ENCODE assay signal across 9 mouse cellular contexts in genomic region chr17:56010681-56011080, GRCm38 (mm10). TPM values are rescaled to one million over a fixed set of nuclear protein-coding genes. Genes with fewer than 3 reads are reported as not detected.
DNase-seq lines count a peak whose midpoint lies in the region; ATAC-seq and TF ChIP-seq lines count a peak whose summit lies in the region.
"Had no signal": no experiment of that assay in that cellular context is flagged by ENCODE, and none has a peak within 500 bp of the region (broad histone marks: within the 10 kb centered on the region; RNA-seq: fewer than 3 reads in every experiment).

No protein-coding gene starts in this region.

- H3K27me3 ChIP-seq in intestine, embryonic 15.5 days (replicated peaks): no peaks in the 10 kb centered on the region
- no peaks in the 10 kb centered on the region for H3K27me3 ChIP-seq in limb, embryonic 14.5 days (ENCODE audit: control insufficient read depth, insufficient read depth, low read length)
- H3K27me3 ChIP-seq in midbrain, embryonic 15.5 days (replicated peaks): no peaks in the 10 kb centered on the region
- H3K27me3 ChIP-seq: Patski had no signal

- 7% methylated on average over 9 of the region's 9 CpGs for WGBS in intestine, embryonic 15.5 days
- 10% methylated on average over 9 of the region's 9 CpGs for WGBS in limb, embryonic 14.5 days
- WGBS in midbrain, embryonic 15.5 days: 4% methylated on average over 9 of the region's 9 CpGs

- no peaks in the 10 kb centered on the region for H3K9me3 ChIP-seq in intestine, embryonic 15.5 days
- H3K9me3 ChIP-seq in limb, embryonic 14.5 days (ENCODE audit: control insufficient read depth, low read length): no peaks in the 10 kb centered on the region
- H3K9me3 ChIP-seq in midbrain, embryonic 15.5 days: no peaks in the 10 kb centered on the region

- H3K9ac ChIP-seq in intestine, embryonic 15.5 days: peak overlapping the region; percentile 83; the same call in 1 of the 2 replicates
- no peak overlapping the region for H3K9ac ChIP-seq in limb, embryonic 14.5 days (ENCODE audit: low read depth, low read length, severe bottlenecking)
- peak overlapping the region; percentile 84 for H3K9ac ChIP-seq in midbrain, embryonic 15.5 days

- ATAC-seq in intestine, embryonic 15.5 days: no peak
- no peak for ATAC-seq in limb, embryonic 14.5 days (ENCODE audit: low FRiP score, low read depth)
- no peak for ATAC-seq in midbrain, embryonic 15.5 days (replicated peaks)
- ATAC-seq: Patski had no signal

- peak; percentile 96 for DNase-seq in heart, adult 11 months
- no peak for DNase-seq in heart, postnatal 25 days (ENCODE audit: low spot score)
- peak; percentile 84 to 92 for DNase-seq in cerebellum, postnatal 14 days
- DNase-seq in gastrocnemius, postnatal 10 days: peak; percentile 88
- no peak for DNase-seq in limb, embryonic 14.5 days (ENCODE audit: low spot score)
- peak; percentile 82 to 97 for DNase-seq in spleen, postnatal 4 days (ENCODE audit: low spot score in 2 of 2)

- peak overlapping the region; percentile 94 for H3K4me2 ChIP-seq in intestine, embryonic 15.5 days (replicated peaks)
- H3K4me2 ChIP-seq in limb, embryonic 14.5 days (replicated peaks; ENCODE audit: low read depth, low read length, severe bottlenecking): peak overlapping the region; percentile 100
- peak overlapping the region; percentile 96 for H3K4me2 ChIP-seq in midbrain, embryonic 15.5 days

- intact Hi-C loops in heart, postnatal 25 days (cut with DNase I): loop anchor here (1.0 to 2.0 kb wide), 3 partner anchors 25 to 52 kb away; no protein-coding TSS in a partner anchor

- no peak for TF ChIP-seq POLR2A in limb, embryonic 14.5 days (IDR thresholded peaks at IDR 0.05; ENCODE audit: borderline replicate concordance, extremely low read depth, insufficient read depth, insufficient read length)

- peak overlapping the region; percentile 96; the same call in 1 of the 2 replicates for H3K4me3 ChIP-seq in intestine, embryonic 15.5 days (replicated peaks)
- no peak overlapping the region for H3K4me3 ChIP-seq in limb, embryonic 14.5 days (replicated peaks; ENCODE audit: low read length)
- peak overlapping the region; percentile 71 for H3K4me3 ChIP-seq in midbrain, embryonic 15.5 days

- H3K4me1 ChIP-seq in intestine, embryonic 15.5 days (replicated peaks): peaks cover 22% of the 10 kb centered on the region
- peaks cover 14% of the 10 kb centered on the region for H3K4me1 ChIP-seq in limb, embryonic 14.5 days (ENCODE audit: control insufficient read depth, insufficient read depth, low read length)
- H3K4me1 ChIP-seq in midbrain, embryonic 15.5 days: peaks cover 33% of the 10 kb centered on the region

- H3K27ac ChIP-seq in intestine, embryonic 15.5 days: no peak overlapping the region
- no peak overlapping the region for H3K27ac ChIP-seq in limb, embryonic 14.5 days (replicated peaks; ENCODE audit: low read depth, low read length)
- no peak overlapping the region for H3K27ac ChIP-seq in midbrain, embryonic 15.5 days

- H3K36me3 ChIP-seq in intestine, embryonic 15.5 days: peaks cover 17% of the 10 kb centered on the region
- H3K36me3 ChIP-seq in limb, embryonic 14.5 days (ENCODE audit: control insufficient read depth, insufficient read depth, low read length): peaks cover 35% of the 10 kb centered on the region
- H3K36me3 ChIP-seq in midbrain, embryonic 15.5 days (replicated peaks): peaks cover 29% of the 10 kb centered on the region

RNA-seq across cellular contexts. Expression of gene Mpnd, which starts 5.2 kb away (rescaled TPM):
- 10 to 100 TPM; 50.0 to 59.4 TPM for total RNA-seq in heart, postnatal 25 days (2021)
- 10 to 100 TPM; 31.6 to 36.9 TPM for total RNA-seq in gastrocnemius, postnatal 10 days (2021)
- polyA plus RNA-seq in intestine, embryonic 15.5 days (2015; fragmentation: Nextera tagmentation; extraction: Ambion mirVana): 86.3 and 95.3 TPM in 2 replicates
- 118 and 148 TPM in 2 replicates for polyA plus RNA-seq in limb, embryonic 14.5 days (2012; rRNA removed)
- polyA plus RNA-seq in limb, embryonic 14.5 days (2014; fragmentation: Nextera tagmentation; extraction: Ambion mirVana): 101 and 114 TPM in 2 replicates
- polyA plus RNA-seq in midbrain, embryonic 15.5 days (2015; fragmentation: Nextera tagmentation; extraction: Ambion mirVana): 152 and 167 TPM in 2 replicates

RNA-seq across cellular contexts. Expression of gene Stap2, which starts 5.3 kb away (rescaled TPM):
- total RNA-seq in heart, postnatal 25 days (2021): 10 to 100 TPM; 14.1 to 14.6 TPM
- 1 to 10 TPM; 4.7 to 8.1 TPM for total RNA-seq in gastrocnemius, postnatal 10 days (2021)
- polyA plus RNA-seq in intestine, embryonic 15.5 days (2015; fragmentation: Nextera tagmentation; extraction: Ambion mirVana): 40.3 and 45.8 TPM in 2 replicates
- polyA plus RNA-seq in limb, embryonic 14.5 days (2012; rRNA removed): 14.7 TPM in 2 replicates
- 14.4 and 18.7 TPM in 2 replicates for polyA plus RNA-seq in limb, embryonic 14.5 days (2014; fragmentation: Nextera tagmentation; extraction: Ambion mirVana)
- polyA plus RNA-seq in midbrain, embryonic 15.5 days (2015; fragmentation: Nextera tagmentation; extraction: Ambion mirVana): 5.8 and 6.0 TPM in 2 replicates

RNA-seq across cellular contexts. Expression of gene Fsd1, which starts 24.4 kb away (rescaled TPM):
- under 1 TPM in 1 of 2 experiments, not detected in 1; 0.47 TPM for total RNA-seq in heart, postnatal 25 days (2021)
- 1 to 10 TPM in 1 of 2 experiments, under 1 TPM in 1; 0.49 to 1.0 TPM for total RNA-seq in gastrocnemius, postnatal 10 days (2021)
- 8.9 and 11.5 TPM in 2 replicates for polyA plus RNA-seq in intestine, embryonic 15.5 days (2015; fragmentation: Nextera tagmentation; extraction: Ambion mirVana)
- 27.5 and 29.4 TPM in 2 replicates for polyA plus RNA-seq in limb, embryonic 14.5 days (2012; rRNA removed)
- 14.2 and 18.7 TPM in 2 replicates for polyA plus RNA-seq in limb, embryonic 14.5 days (2014; fragmentation: Nextera tagmentation; extraction: Ambion mirVana)
- 203 and 208 TPM in 2 replicates for polyA plus RNA-seq in midbrain, embryonic 15.5 days (2015; fragmentation: Nextera tagmentation; extraction: Ambion mirVana)

RNA-seq across cellular contexts. Expression of gene Sh3gl1, which starts 25.8 kb away (rescaled TPM):
- 10 to 100 TPM; 17.6 to 19.8 TPM for total RNA-seq in heart, postnatal 25 days (2021)
- total RNA-seq in gastrocnemius, postnatal 10 days (2021): 10 to 100 TPM; 25.7 to 35.0 TPM
- polyA plus RNA-seq in intestine, embryonic 15.5 days (2015; fragmentation: Nextera tagmentation; extraction: Ambion mirVana): 124 TPM in 2 replicates
- 176 and 194 TPM in 2 replicates for polyA plus RNA-seq in limb, embryonic 14.5 days (2012; rRNA removed)
- polyA plus RNA-seq in limb, embryonic 14.5 days (2014; fragmentation: Nextera tagmentation; extraction: Ambion mirVana): 166 and 178 TPM in 2 replicates
- 117 and 119 TPM in 2 replicates for polyA plus RNA-seq in midbrain, embryonic 15.5 days (2015; fragmentation: Nextera tagmentation; extraction: Ambion mirVana)

RNA-seq across cellular contexts. Expression of gene Chaf1a, which starts 29.6 kb away (rescaled TPM):
- 1 to 10 TPM in 1 of 2 experiments, under 1 TPM in 1; 0.95 to 1.2 TPM for total RNA-seq in heart, postnatal 25 days (2021)
- total RNA-seq in gastrocnemius, postnatal 10 days (2021): 1 to 10 TPM; 3.6 to 8.7 TPM
- polyA plus RNA-seq in intestine, embryonic 15.5 days (2015; fragmentation: Nextera tagmentation; extraction: Ambion mirVana): 21.4 and 22.4 TPM in 2 replicates
- polyA plus RNA-seq in limb, embryonic 14.5 days (2012; rRNA removed): 22.8 and 25.1 TPM in 2 replicates
- polyA plus RNA-seq in limb, embryonic 14.5 days (2014; fragmentation: Nextera tagmentation; extraction: Ambion mirVana): 18.4 and 19.3 TPM in 2 replicates
- polyA plus RNA-seq in midbrain, embryonic 15.5 days (2015; fragmentation: Nextera tagmentation; extraction: Ambion mirVana): 5.0 and 5.5 TPM in 2 replicates

Comparison
In these comparisons a context has a peak if more than half of its experiments do, and no peak if none do; other contexts are left out.
1. DNase-seq: peak in heart, adult 11 months (single experiment), cerebellum, postnatal 14 days (2 of 2), gastrocnemius, postnatal 10 days (single experiment) and spleen, postnatal 4 days (2 of 2); none in heart, postnatal 25 days (single experiment) and limb, embryonic 14.5 days (single experiment).
2. Peak in every context shown above with its lines, with median percentiles within 50 percentile points of each other: H3K4me2 ChIP-seq.